Mouse (Mus musculus) G1E (cell line): Measurements from ENCODE around the gene Tmem89. TPM values are rescaled to one million over a fixed set of nuclear protein-coding genes. Genes with fewer than 3 reads are reported as not detected.

Experiments
- ATAC-seq: 2 replicates; pipeline ENCODE4 v1.8.0; 2016; ENCODE audit warnings: mild to moderate bottlenecking; ENCODE audit not compliant: insufficient number of reproducible peaks, poor library complexity, low FRiP score, severe bottlenecking; ENCODE audit errors: extremely low read depth
- DNase-seq: peaks from one replicate; pipeline ENCODE4 v3.0.0; 2012; ENCODE audit warnings: low spot score
- H3K27me3 ChIP-seq: 2 replicates; pipeline ENCODE4 v1.6.1; 2012; ENCODE audit warnings: mild to moderate bottlenecking, low read length, inconsistent platforms; ENCODE audit not compliant: insufficient read depth
- H3K36me3 ChIP-seq: replicated peaks from 2 replicates; pipeline ENCODE3; 2012; ENCODE audit warnings: mild to moderate bottlenecking, inconsistent platforms
- H3K4me1 ChIP-seq: 2 replicates; pipeline ENCODE4 v1.6.1; 2012; ENCODE audit warnings: low read depth, low read length, inconsistent platforms, mixed read lengths; ENCODE audit not compliant: insufficient read depth
- H3K4me3 ChIP-seq: 2 replicates; pipeline ENCODE4 v1.5.1; 2012; ENCODE audit warnings: low read depth, mild to moderate bottlenecking, inconsistent platforms, low read length, moderate library complexity, mixed read lengths
- H3K9me3 ChIP-seq: replicated peaks from 2 replicates; pipeline ENCODE4 v1.6.1; 2012; ENCODE audit warnings: inconsistent platforms
- CTCF ChIP-seq: IDR thresholded peaks from 2 replicates; pipeline ENCODE4 v1.5.1; 2012; ENCODE audit warnings: low read depth, low read length, inconsistent platforms, mixed read lengths
- GATA1 ChIP-seq: IDR thresholded peaks from 2 replicates; pipeline ENCODE4 v1.6.1; 2012; ENCODE audit warnings: borderline replicate concordance, low read length, inconsistent platforms, mixed read lengths
- GATA2 ChIP-seq: IDR thresholded peaks from 2 replicates; pipeline ENCODE4 v1.6.1; 2012; ENCODE audit warnings: low read depth, low read length, inconsistent platforms, borderline replicate concordance
- POLR2AphosphoS5 ChIP-seq: IDR thresholded peaks from 2 replicates; pipeline ENCODE4 v1.6.1; 2012; ENCODE audit warnings: low read depth, low read length, inconsistent platforms; ENCODE audit not compliant: insufficient replicate concordance
- TAL1 ChIP-seq: conservative IDR thresholded peaks from 2 replicates; pipeline ENCODE4 v1.6.1; 2012; ENCODE audit warnings: low read depth, low read length, inconsistent platforms, mixed read lengths
- polyA plus RNA-seq: library from polyadenylated mRNA; stranded (reverse); fragments of >175 nt; gene quantifications from 2 replicates; pipeline ENCODE4 v1.2.3, GENCODE M21; 2012
- total RNA-seq, 2 experiments: library from RNA; stranded (forward) in 1 of 2; stranded (reverse) in 1 of 2; fragments of 200-1000 nt in 1 of 2; fragments of >200 nt in 1 of 2; fragmentation: Nextera tagmentation in 1 of 2; gene quantifications; 2 replicates each; pipeline ENCODE4 v1.2.3; 2014 to 2017

Gene Tmem89
- total and polyA plus RNA-seq, 3 experiments, result not detected

GRCm38 (mm10) chr9:108955241-108955640 lies 40.8 kb downstream of the Tmem89 start:
- H3K4me1 ChIP-seq, result peaks cover 2% of the 10 kb centered on the region; the same call in 1 of the 2 replicates
- DNase-seq (no peak), ATAC-seq (no peak)
- no peak overlapping the region for H3K4me3 ChIP-seq
- peaks cover 13% of the 10 kb centered on the region for H3K36me3 ChIP-seq
- peaks cover 60% of the 10 kb centered on the region for H3K27me3 ChIP-seq
- no peaks in the 10 kb centered on the region for H3K9me3 ChIP-seq
- TF ChIP-seq GATA1 (no peak), POLR2AphosphoS5 (no peak), CTCF (no peak), GATA2 (no peak), TAL1 (no peak)

- H3K4me1 ChIP-seq, result peaks cover 2% of the 10 kb centered on the region; the same call in 1 of the 2 replicates
- H3K9me3 ChIP-seq, result no peaks in the 10 kb centered on the region
- TF ChIP-seq POLR2AphosphoS5, result no peak
- no peak for TF ChIP-seq GATA1
- TF ChIP-seq GATA2, result no peak
- TF ChIP-seq TAL1, result no peak
- TF ChIP-seq CTCF, result no peak
- no peak overlapping the region for H3K4me3 ChIP-seq
- H3K36me3 ChIP-seq, result peaks cover 10% of the 10 kb centered on the region
- ATAC-seq (no peak), DNase-seq (no peak)
- peaks cover 65% of the 10 kb centered on the region for H3K27me3 ChIP-seq
These were observed 41.4 kb downstream of the Tmem89 start for GRCm38 (mm10) chr9:108955846-108956245.

GRCm38 (mm10) chr9:108963577-108963976 lies 49.2 kb downstream of the Tmem89 start:
- Histone ChIP-seq H3K27me3 (peaks cover 50% of the 10 kb centered on the region), H3K4me3 (no peak overlapping the region), H3K9me3 (no peaks in the 10 kb centered on the region), H3K36me3 (no peaks in the 10 kb centered on the region), H3K4me1 (peaks cover 31% of the 10 kb centered on the region)
- ATAC-seq (no peak), DNase-seq (no peak)
- TF ChIP-seq TAL1 (no peak), GATA2 (no peak), POLR2AphosphoS5 (no peak), CTCF (no peak), GATA1 (no peak)

DNA sequence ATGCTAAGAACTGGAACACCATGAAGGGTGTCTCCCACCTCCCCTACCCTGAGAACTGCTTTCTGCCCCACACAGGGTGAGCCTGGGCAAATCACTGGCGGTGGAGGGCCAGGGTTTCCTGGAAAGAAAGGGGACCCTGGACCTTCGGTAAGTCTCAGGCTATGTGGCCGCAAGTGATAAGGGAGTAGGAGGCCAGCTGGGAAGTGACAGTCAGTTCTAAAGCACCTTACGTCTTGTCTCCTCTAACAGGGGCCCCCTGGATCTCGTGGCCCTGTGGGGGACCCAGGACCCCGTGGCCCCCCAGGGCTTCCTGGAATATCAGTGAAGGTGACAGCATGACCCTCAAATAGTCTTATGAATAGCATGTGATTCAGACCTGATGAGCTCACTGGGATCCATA lies 49.9 kb downstream of the Tmem89 start:
- peaks cover 50% of the 10 kb centered on the region for H3K27me3 ChIP-seq
- H3K4me3 ChIP-seq, result no peak overlapping the region; the same call in 1 of the 2 replicates
- no peaks in the 10 kb centered on the region for H3K9me3 ChIP-seq
- no peak for DNase-seq
- TF ChIP-seq GATA2 (no peak), POLR2AphosphoS5 (no peak), CTCF (no peak), TAL1 (no peak), GATA1 (no peak)
- no peaks in the 10 kb centered on the region for H3K36me3 ChIP-seq
- peak; percentile 49 for ATAC-seq
- peaks cover 29% of the 10 kb centered on the region for H3K4me1 ChIP-seq

Other genes with a start within 250 kb of the Tmem89 start
- not detected in 2 replicates for gene Prkar2a, start 225.3 kb upstream of the Tmem89 start, total RNA-seq (2014; fragmentation: Nextera tagmentation)
- 0.29 and 0.38 TPM in 2 replicates for gene Prkar2a, start 225.3 kb upstream of the Tmem89 start, total RNA-seq (2017)
- gene Prkar2a, start 225.3 kb upstream of the Tmem89 start, polyA plus RNA-seq, result 0.19 TPM in 1 of 2 replicates, not detected in the other
- 39.0 and 43.0 TPM in 2 replicates for gene Ip6k2, start 130.8 kb upstream of the Tmem89 start, total RNA-seq (2014; fragmentation: Nextera tagmentation)
- gene Ip6k2, start 130.8 kb upstream of the Tmem89 start, total RNA-seq (2017), result 35.7 and 43.8 TPM in 2 replicates
- 29.4 and 33.6 TPM in 2 replicates for gene Ip6k2, start 130.8 kb upstream of the Tmem89 start, polyA plus RNA-seq
- gene Nckipsd, start 106.3 kb upstream of the Tmem89 start, total RNA-seq (2014; fragmentation: Nextera tagmentation), result 4.7 and 6.3 TPM in 2 replicates
- 4.1 and 5.2 TPM in 2 replicates for gene Nckipsd, start 106.3 kb upstream of the Tmem89 start, total RNA-seq (2017)
- 5.6 and 8.3 TPM in 2 replicates for gene Nckipsd, start 106.3 kb upstream of the Tmem89 start, polyA plus RNA-seq
- gene Celsr3, start 88.3 kb upstream of the Tmem89 start, total RNA-seq (2014; fragmentation: Nextera tagmentation), result not detected in 2 replicates
- 0.11 and 0.12 TPM in 2 replicates for gene Celsr3, start 88.3 kb upstream of the Tmem89 start, total RNA-seq (2017)
- 0.01 TPM in 1 of 2 replicates, not detected in the other for gene Celsr3, start 88.3 kb upstream of the Tmem89 start, polyA plus RNA-seq
- 1.0 and 3.6 TPM in 2 replicates for gene Slc26a6, start 61.3 kb upstream of the Tmem89 start, total RNA-seq (2014; fragmentation: Nextera tagmentation)
- 2.3 and 3.1 TPM in 2 replicates for gene Slc26a6, start 61.3 kb upstream of the Tmem89 start, total RNA-seq (2017)
- gene Slc26a6, start 61.3 kb upstream of the Tmem89 start, polyA plus RNA-seq, result 2.4 and 3.5 TPM in 2 replicates
- 172 and 173 TPM in 2 replicates for gene Uqcrc1, start 22.0 kb downstream of the Tmem89 start, total RNA-seq (2014; fragmentation: Nextera tagmentation)
- gene Uqcrc1, start 22.0 kb downstream of the Tmem89 start, total RNA-seq (2017), result 186 and 188 TPM in 2 replicates
- gene Uqcrc1, start 22.0 kb downstream of the Tmem89 start, polyA plus RNA-seq, result 448 and 452 TPM in 2 replicates
- 0.10 and 0.30 TPM in 2 replicates for gene Col7a1, start 39.0 kb downstream of the Tmem89 start, total RNA-seq (2014; fragmentation: Nextera tagmentation)
- 1.1 and 3.0 TPM in 2 replicates for gene Col7a1, start 39.0 kb downstream of the Tmem89 start, total RNA-seq (2017)
- gene Col7a1, start 39.0 kb downstream of the Tmem89 start, polyA plus RNA-seq, result 0.15 and 0.28 TPM in 2 replicates
- not detected in 2 replicates for gene Ucn2, start 71.4 kb downstream of the Tmem89 start, total RNA-seq (2014; fragmentation: Nextera tagmentation)
- gene Ucn2, start 71.4 kb downstream of the Tmem89 start, total RNA-seq (2017), result 0.17 and 0.38 TPM in 2 replicates
- gene Ucn2, start 71.4 kb downstream of the Tmem89 start, polyA plus RNA-seq, result not detected in 2 replicates
- gene Pfkfb4, start 77.2 kb downstream of the Tmem89 start, total RNA-seq (2014; fragmentation: Nextera tagmentation), result 7.1 and 10.0 TPM in 2 replicates
- 9.1 and 9.3 TPM in 2 replicates for gene Pfkfb4, start 77.2 kb downstream of the Tmem89 start, total RNA-seq (2017)
- gene Pfkfb4, start 77.2 kb downstream of the Tmem89 start, polyA plus RNA-seq, result 1.7 and 4.1 TPM in 2 replicates
- gene Shisa5, start 123.9 kb downstream of the Tmem89 start, total RNA-seq (2014; fragmentation: Nextera tagmentation), result 17.1 and 24.2 TPM in 2 replicates
- gene Shisa5, start 123.9 kb downstream of the Tmem89 start, total RNA-seq (2017), result 50.0 and 50.6 TPM in 2 replicates
- 207 and 259 TPM in 2 replicates for gene Shisa5, start 123.9 kb downstream of the Tmem89 start, polyA plus RNA-seq
- gene Trex1, start 145.1 kb downstream of the Tmem89 start, total RNA-seq (2014; fragmentation: Nextera tagmentation), result 9.6 and 14.4 TPM in 2 replicates
- 12.2 and 19.6 TPM in 2 replicates for gene Trex1, start 145.1 kb downstream of the Tmem89 start, total RNA-seq (2017)
- gene Trex1, start 145.1 kb downstream of the Tmem89 start, polyA plus RNA-seq, result 15.1 and 27.4 TPM in 2 replicates
- 16.4 and 17.9 TPM in 2 replicates for gene Atrip, start 159.5 kb downstream of the Tmem89 start, total RNA-seq (2014; fragmentation: Nextera tagmentation)
- 18.1 and 22.8 TPM in 2 replicates for gene Atrip, start 159.5 kb downstream of the Tmem89 start, total RNA-seq (2017)
- gene Atrip, start 159.5 kb downstream of the Tmem89 start, polyA plus RNA-seq, result 8.5 and 9.2 TPM in 2 replicates
- 4.7 and 5.0 TPM in 2 replicates for gene Ccdc51, start 167.9 kb downstream of the Tmem89 start, total RNA-seq (2014; fragmentation: Nextera tagmentation)
- 16.0 and 16.8 TPM in 2 replicates for gene Ccdc51, start 167.9 kb downstream of the Tmem89 start, total RNA-seq (2017)
- gene Ccdc51, start 167.9 kb downstream of the Tmem89 start, polyA plus RNA-seq, result 8.0 and 8.8 TPM in 2 replicates
- gene Tma7, start 168.0 kb downstream of the Tmem89 start, total RNA-seq (2014; fragmentation: Nextera tagmentation), result 133 and 230 TPM in 2 replicates
- 413 and 422 TPM in 2 replicates for gene Tma7, start 168.0 kb downstream of the Tmem89 start, total RNA-seq (2017)
- gene Tma7, start 168.0 kb downstream of the Tmem89 start, polyA plus RNA-seq, result 429 and 438 TPM in 2 replicates
- gene Plxnb1, start 180.8 kb downstream of the Tmem89 start, total RNA-seq (2014; fragmentation: Nextera tagmentation), result not detected in 2 replicates
- 0.23 and 0.44 TPM in 2 replicates for gene Plxnb1, start 180.8 kb downstream of the Tmem89 start, total RNA-seq (2017)
- not detected in 2 replicates for gene Plxnb1, start 180.8 kb downstream of the Tmem89 start, polyA plus RNA-seq
- gene Fbxw21, start 247.4 kb downstream of the Tmem89 start, total RNA-seq (2014; fragmentation: Nextera tagmentation), result not detected in 2 replicates
- 0.11 TPM in 1 of 2 replicates, not detected in the other for gene Fbxw21, start 247.4 kb downstream of the Tmem89 start, total RNA-seq (2017)
- not detected in 2 replicates for gene Fbxw21, start 247.4 kb downstream of the Tmem89 start, polyA plus RNA-seq